Mouse (Mus musculus) kidney, embryonic 14.5 days (tissue): Measurements from ENCODE around the gene Jpt1. TPM values are rescaled to one million over a fixed set of nuclear protein-coding genes. Genes with fewer than 3 reads are reported as not detected.

Experiments used
- ATAC-seq: fragments of 200-750 bp; cut with Nextera tagmentation; 2 replicates; pipeline ENCODE4 v1.8.0; 2017; ENCODE audit warnings: moderate number of reproducible peaks, mild to moderate bottlenecking, moderate TSS enrichment, moderate library complexity; ENCODE audit not compliant: low FRiP score, low TSS enrichment
- H3K27ac ChIP-seq: fragments of 300-500 bp; sonication (generic); 2 replicates; pipeline ENCODE4 v1.5.1; 2014; ENCODE audit warnings: low read depth, mild to moderate bottlenecking, low read length, moderate library complexity, mixed read lengths
- H3K27me3 ChIP-seq: fragments of 300-500 bp; sonication (generic); 2 replicates; pipeline ENCODE4 v1.6.1; 2014; ENCODE audit warnings: mild to moderate bottlenecking, low read length; ENCODE audit not compliant: control insufficient read depth, insufficient read depth
- H3K36me3 ChIP-seq: fragments of 300-500 bp; sonication (generic); 2 replicates; pipeline ENCODE4 v1.6.1; 2014; ENCODE audit warnings: low read length, mixed read lengths; ENCODE audit not compliant: control insufficient read depth, insufficient read depth
- H3K4me1 ChIP-seq: fragments of 300-500 bp; sonication (generic); 2 replicates; pipeline ENCODE4 v1.6.1; 2014; ENCODE audit warnings: low read length, mixed read lengths; ENCODE audit not compliant: control insufficient read depth, insufficient read depth
- H3K4me2 ChIP-seq: fragments of 300-500 bp; sonication (generic); replicated peaks from 2 replicates; pipeline ENCODE4 v1.6.1; 2014; ENCODE audit warnings: low read depth, mild to moderate bottlenecking, low read length
- H3K4me3 ChIP-seq: fragments of 300-500 bp; sonication (generic); 2 replicates; pipeline ENCODE4 v1.5.1; 2014; ENCODE audit warnings: mild to moderate bottlenecking, low read length
- H3K9ac ChIP-seq: fragments of 300-500 bp; sonication (generic); 2 replicates; pipeline ENCODE4 v1.6.1; 2014; ENCODE audit warnings: low read depth, mild to moderate bottlenecking, low read length, moderate library complexity
- H3K9me3 ChIP-seq: fragments of 300-500 bp; sonication (generic); 2 replicates; pipeline ENCODE4 v1.6.1; 2016; ENCODE audit warnings: low read length; ENCODE audit not compliant: control insufficient read depth
- WGBS: fragments of 180-500 bp; shearing (Covaris S2); extraction: QIAGEN DNeasy Blood & Tissue Kit; methylation state at CpG from one replicate; pipeline ENCODE4 v1.1.7; 2014; 5-methylcytosine and 5-hydroxymethylcytosine counted together
- polyA plus RNA-seq: library from polyadenylated mRNA; unstranded; fragments of >200 nt; fragmentation: Nextera tagmentation; extraction: Ambion mirVana; gene quantifications from 2 replicates; pipeline ENCODE4 v1.2.1, GENCODE M21; 2014

Gene Jpt1
- polyA plus RNA-seq: 487 and 524 TPM in 2 replicates

DNA sequence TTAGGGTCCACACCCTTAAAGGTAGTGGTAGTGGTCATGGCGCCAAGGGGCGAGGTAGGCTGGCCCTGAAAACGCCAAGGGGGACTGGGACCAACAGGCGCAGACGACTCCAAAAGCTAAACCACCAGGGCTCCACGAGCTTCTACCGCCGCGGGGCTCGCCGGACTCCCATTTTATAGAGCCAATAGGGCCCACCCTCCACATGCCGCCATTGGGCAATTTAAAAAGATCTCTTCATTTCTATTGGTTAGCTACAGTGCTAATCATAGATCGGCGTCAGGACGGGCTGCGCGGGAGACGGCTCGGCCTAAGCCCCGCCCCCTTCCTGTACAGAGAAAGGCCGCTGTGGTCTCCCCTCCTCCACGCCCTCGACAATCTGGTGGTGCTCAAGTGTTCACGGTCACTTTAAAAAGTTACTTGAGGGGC lies at the start of gene Jpt1:
Gene Jpt1, minus strand, starts transcription at position 150 of the 426 bp plus-strand sequence.
- H3K9me3 ChIP-seq: no peaks in the 10 kb centered on the region
- H3K4me2 ChIP-seq: peak within 1 kb of the TSS; percentile 69
- peak; percentile 97 for ATAC-seq
- H3K9ac ChIP-seq: peak within 1 kb of the TSS; percentile 97
- H3K27me3 ChIP-seq: no peaks in the 10 kb centered on the region
- peaks cover 32% of the 10 kb centered on the region for H3K4me1 ChIP-seq
- WGBS: under 1% methylated on average over 24 of the region's 24 CpGs
- no peaks in the 10 kb centered on the region for H3K36me3 ChIP-seq
- peak within 1 kb of the TSS; percentile 90 for H3K27ac ChIP-seq
- peak within 1 kb of the TSS; percentile 100 for H3K4me3 ChIP-seq

- ATAC-seq: no peak
- Histone ChIP-seq H3K9me3 (no peaks in the 10 kb centered on the region), H3K4me1 (peaks cover 13% of the 10 kb centered on the region), H3K36me3 (peaks cover 24% of the 10 kb centered on the region), H3K4me2 (peak overlapping the region; percentile 69), H3K27ac (peak overlapping the region; percentile 73; the same call in 1 of the 2 replicates), H3K27me3 (no peaks in the 10 kb centered on the region), H3K9ac (peak overlapping the region; percentile 74; the same call in 1 of the 2 replicates), H3K4me3 (peak overlapping the region; percentile 60)
- 52% methylated on average over 4 of the region's 4 CpGs for WGBS
Measured at GRCm38 (mm10) chr11:115563406-115563805, 49.2 kb upstream of the Jpt1 start.

DNA sequence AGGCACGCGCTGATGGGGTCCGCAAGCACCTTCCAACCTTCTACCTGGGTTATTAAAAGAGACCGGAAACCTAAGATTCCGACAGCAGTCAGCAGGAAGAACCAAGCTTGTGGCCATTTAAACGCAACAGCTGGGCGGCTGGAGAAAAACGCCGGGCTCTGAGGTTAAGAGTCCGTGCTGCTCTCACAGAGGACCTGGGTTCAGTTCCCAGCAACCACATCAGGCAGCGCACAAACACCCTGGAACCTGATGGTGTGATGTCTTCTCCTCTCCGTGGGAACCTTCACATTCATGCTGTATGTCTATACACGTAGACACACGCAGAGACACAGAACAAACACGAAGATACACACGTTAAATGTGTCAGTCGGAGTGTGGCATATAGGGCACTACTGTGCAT lies 41.5 kb upstream of the Jpt1 start:
- 77% methylated on average over 17 of the region's 17 CpGs for WGBS
- ATAC-seq: no peak
- Histone ChIP-seq H3K4me2 (no peak overlapping the region), H3K4me1 (no peaks in the 10 kb centered on the region), H3K9me3 (no peaks in the 10 kb centered on the region), H3K27me3 (no peaks in the 10 kb centered on the region), H3K36me3 (no peaks in the 10 kb centered on the region), H3K27ac (no peak overlapping the region), H3K4me3 (no peak overlapping the region), H3K9ac (no peak overlapping the region)

GRCm38 (mm10) chr11:115552783-115553182 lies 38.6 kb upstream of the Jpt1 start:
- Histone ChIP-seq H3K4me1 (no peaks in the 10 kb centered on the region), H3K27me3 (no peaks in the 10 kb centered on the region), H3K9me3 (no peaks in the 10 kb centered on the region; the same call in 1 of the 2 replicates), H3K9ac (no peak overlapping the region), H3K4me3 (no peak overlapping the region), H3K4me2 (no peak overlapping the region), H3K27ac (no peak overlapping the region), H3K36me3 (no peaks in the 10 kb centered on the region)
- ATAC-seq: no peak
- WGBS: 53% methylated on average over 4 of the region's 4 CpGs

DNA sequence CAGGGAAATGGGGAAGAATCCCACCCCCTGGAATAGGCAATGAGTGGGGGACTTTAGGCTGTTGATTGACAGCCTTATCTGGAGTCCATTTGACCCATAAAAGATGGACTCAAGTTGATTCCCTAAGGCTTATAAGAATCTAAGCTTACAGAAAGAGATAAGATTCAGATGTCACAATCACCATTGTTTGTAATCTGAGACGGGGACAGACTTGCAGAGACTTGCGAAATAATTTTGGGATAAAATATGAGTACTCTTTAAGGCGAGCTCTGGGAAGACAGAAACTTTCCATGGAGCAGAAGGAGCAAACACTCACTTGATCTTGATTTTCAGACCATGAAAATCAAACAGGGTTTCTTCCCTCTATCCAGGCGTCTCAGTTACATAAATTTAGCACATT lies 29.4 kb upstream of the Jpt1 start:
- Histone ChIP-seq H3K9me3 (no peaks in the 10 kb centered on the region), H3K27me3 (no peaks in the 10 kb centered on the region), H3K4me2 (no peak overlapping the region), H3K9ac (no peak overlapping the region), H3K27ac (no peak overlapping the region), H3K36me3 (no peaks in the 10 kb centered on the region), H3K4me1 (no peaks in the 10 kb centered on the region), H3K4me3 (no peak overlapping the region)
- 64% methylated on average over 4 of the region's 4 CpGs for WGBS
- no peak for ATAC-seq

DNA sequence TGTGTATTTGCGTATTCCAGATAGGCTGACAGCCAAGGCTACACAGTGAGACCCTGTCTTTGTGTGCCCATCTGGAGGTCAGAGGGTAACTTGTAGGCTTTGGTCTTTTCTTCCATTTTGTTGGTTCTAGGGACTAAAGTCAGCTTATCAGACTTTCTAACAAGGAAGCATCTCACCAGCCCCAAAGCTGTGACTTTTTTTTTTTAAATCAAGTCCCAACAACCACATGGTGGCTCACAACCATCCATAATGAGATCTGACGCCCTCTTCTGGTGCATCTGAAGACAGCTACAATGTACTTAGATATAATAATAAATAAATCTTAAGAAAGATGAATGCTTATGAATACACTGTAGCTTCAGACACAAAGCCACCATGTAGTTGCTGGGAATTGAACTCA lies 23.9 kb upstream of the Jpt1 start:
- Histone ChIP-seq H3K27ac (no peak overlapping the region), H3K9me3 (no peaks in the 10 kb centered on the region), H3K36me3 (peaks cover 14% of the 10 kb centered on the region), H3K4me2 (no peak overlapping the region), H3K4me3 (no peak overlapping the region), H3K27me3 (no peaks in the 10 kb centered on the region), H3K4me1 (peaks cover 11% of the 10 kb centered on the region; the same call in 1 of the 2 replicates), H3K9ac (no peak overlapping the region)
- WGBS: 65% methylated on average over 2 of the region's 2 CpGs
- ATAC-seq: no peak

DNA sequence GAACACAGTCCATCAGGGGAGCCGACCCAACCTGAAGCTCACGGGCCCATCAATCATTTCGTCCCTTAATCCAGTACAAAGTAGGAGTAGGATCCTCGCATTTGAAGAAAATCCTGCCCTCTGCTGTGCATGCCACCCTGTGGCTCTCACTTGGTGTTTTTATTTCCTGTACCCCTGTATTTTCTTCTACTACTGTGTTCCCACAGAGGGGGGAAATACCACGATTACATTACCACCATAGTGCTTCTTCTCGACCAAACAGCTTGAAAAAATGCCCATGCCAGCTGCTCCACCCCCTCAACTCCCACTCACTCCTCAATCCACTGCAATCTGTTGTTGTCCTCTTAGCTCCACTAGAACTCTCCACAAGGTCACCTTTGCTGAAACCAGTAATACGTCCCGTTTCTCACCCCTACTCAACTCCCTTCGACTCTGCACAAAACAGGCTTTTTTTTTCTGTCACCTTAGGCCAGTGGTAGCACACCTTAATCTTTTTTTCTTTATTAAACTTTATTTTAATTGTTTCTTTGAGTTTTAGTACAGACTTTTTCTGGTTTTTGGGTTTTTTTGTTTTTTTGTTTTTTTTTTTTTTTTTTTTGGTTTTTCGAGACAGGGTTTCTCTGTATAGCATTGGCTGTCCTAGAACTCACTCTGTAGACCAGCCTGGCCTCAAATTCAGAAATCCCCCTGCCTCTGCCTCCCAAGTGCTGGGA lies 22.8 kb upstream of the Jpt1 start:
- Histone ChIP-seq H3K9me3 (no peaks in the 10 kb centered on the region), H3K27me3 (no peaks in the 10 kb centered on the region), H3K4me3 (peak overlapping the region; percentile 67), H3K36me3 (peaks cover 24% of the 10 kb centered on the region), H3K9ac (no peak overlapping the region), H3K4me1 (peaks cover 13% of the 10 kb centered on the region; the same call in 1 of the 2 replicates), H3K27ac (peak overlapping the region; percentile 99), H3K4me2 (peak overlapping the region; percentile 45)
- 84% methylated on average over 10 of the region's 10 CpGs for WGBS
- no peak for ATAC-seq

- Histone ChIP-seq H3K36me3 (peaks cover 33% of the 10 kb centered on the region), H3K4me2 (peak within 1 kb of the TSS; percentile 66), H3K4me3 (peak within 1 kb of the TSS; percentile 67), H3K9ac (peak within 1 kb of the TSS; percentile 97), H3K27me3 (no peaks in the 10 kb centered on the region), H3K4me1 (peaks cover 13% of the 10 kb centered on the region; the same call in 1 of the 2 replicates), H3K27ac (peak within 1 kb of the TSS; percentile 99), H3K9me3 (no peaks in the 10 kb centered on the region)
- under 1% methylated on average over 63 of the region's 70 CpGs for WGBS
- ATAC-seq: peak; percentile 87
Measured at GRCm38 (mm10) chr11:115536038-115536681, 22.0 kb upstream of the Jpt1 start, which contains the start of gene Sumo2. Sumo2 (minus strand) TSS chr11:115536276.
